Mouse (Mus musculus): ENCODE measurements around the gene Tead2. TPM values are rescaled to one million over a fixed set of nuclear protein-coding genes. Genes with fewer than 3 reads are reported as not detected.
"Not testable (repeated sequence)": the region's sequence is repeated elsewhere in the genome, so short reads cannot be mapped to it uniquely, and the experiment has no call there.

Tead2 gene
- polyA plus RNA-seq, 1 experiment from 2014 or later = 148 TPM

DNA sequence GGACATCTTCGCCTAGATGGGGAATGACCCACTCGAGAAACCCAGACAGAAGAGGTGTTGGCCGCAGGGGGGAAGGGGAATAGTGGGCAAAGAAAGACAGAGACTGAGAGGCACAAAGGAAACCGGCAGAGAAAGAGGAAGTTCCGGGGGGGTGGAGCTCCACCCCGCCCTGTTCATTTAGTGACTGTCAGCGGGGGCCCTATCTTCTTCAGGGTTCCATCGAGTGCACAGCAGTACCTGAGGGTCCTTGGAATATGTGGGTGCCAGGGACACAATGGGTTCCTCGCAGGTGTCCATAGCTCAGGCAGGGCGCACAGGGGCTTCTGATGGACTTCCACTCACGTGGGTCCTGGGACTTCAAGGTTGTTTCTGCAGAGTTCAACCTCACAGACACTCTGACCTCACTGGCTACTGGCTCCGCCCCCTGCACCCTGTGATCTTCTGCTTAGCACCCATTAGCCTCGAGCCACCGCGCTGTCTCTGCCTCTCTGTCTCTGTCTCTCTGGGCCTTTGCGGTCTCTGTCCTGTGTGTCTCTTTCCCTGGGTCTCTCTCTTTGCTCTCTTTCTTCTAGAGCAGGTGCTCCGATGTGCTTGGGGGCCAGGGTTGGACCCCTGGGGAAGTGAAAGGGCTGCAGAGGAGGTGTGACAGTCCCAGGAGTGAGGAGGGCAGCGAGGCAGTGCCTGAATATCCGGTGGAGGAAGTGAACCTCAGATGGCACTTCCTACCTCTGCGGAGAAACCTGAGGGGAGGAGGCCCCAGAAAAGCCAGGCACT lies 23.4 kb downstream of the Tead2 start, which contains the start of gene Cd37:
Gene Cd37 (minus strand): TSS at position 393 of the 774 bp plus-strand sequence.
- no peak within 1 kb of the TSS for H3K27ac ChIP-seq (replicated peaks)
- 0 out of 2 replicates have a peak, but pooled peaks cover 3% of the 10 kb centered on the region for H3K27me3 ChIP-seq
- H3K36me3 ChIP-seq = no peaks in the 10 kb centered on the region
- no peak for ATAC-seq (ENCODE audit: insufficient number of reproducible peaks, low FRiP score, low TSS enrichment, low read depth)
- no peak within 1 kb of the TSS for H3K9ac ChIP-seq
- WGBS = 41% methylated on average over 20 of the region's 20 CpGs
- H3K4me2 ChIP-seq (replicated peaks) = no peak within 1 kb of the TSS
- H3K4me3 ChIP-seq (replicated peaks) = no peak within 1 kb of the TSS
- H3K4me1 ChIP-seq = peaks cover 28% of the 10 kb centered on the region
- no peaks in the 10 kb centered on the region for H3K9me3 ChIP-seq (replicated peaks)

DNA sequence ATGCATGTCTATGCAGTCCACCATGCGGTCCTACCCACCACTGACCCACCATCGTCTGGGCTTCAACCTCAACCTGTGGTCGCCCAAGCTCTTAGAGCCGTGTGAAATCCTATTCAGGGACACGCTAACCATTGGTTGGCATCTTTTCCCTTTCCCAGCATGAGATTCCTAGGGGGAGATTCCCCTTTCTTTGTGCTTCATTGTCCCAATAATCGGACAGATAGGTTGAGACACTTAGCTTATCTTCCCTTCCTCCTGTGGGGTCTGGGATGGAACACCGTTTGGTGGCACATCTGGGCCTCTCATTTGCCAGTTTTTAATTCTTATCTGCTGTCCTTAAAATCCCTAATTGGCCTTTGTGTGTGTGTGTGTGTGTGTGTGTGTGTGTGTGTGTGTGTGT lies 24.6 kb downstream of the Tead2 start:
- H3K36me3 ChIP-seq = no peaks in the 10 kb centered on the region
- no peak for ATAC-seq (ENCODE audit: insufficient number of reproducible peaks, low FRiP score, low TSS enrichment, low read depth)
- WGBS = 88% methylated on average over 7 of the region's 7 CpGs
- H3K4me3 ChIP-seq (replicated peaks) = no peak overlapping the region
- H3K4me2 ChIP-seq (replicated peaks) = no peak overlapping the region
- H3K4me1 ChIP-seq = peaks cover 16% of the 10 kb centered on the region
- H3K9me3 ChIP-seq (replicated peaks) = no peaks in the 10 kb centered on the region
- H3K9ac ChIP-seq = no peak overlapping the region
- no peak overlapping the region for H3K27ac ChIP-seq (replicated peaks)
- 0 out of 2 replicates have a peak, but pooled peaks cover 3% of the 10 kb centered on the region for H3K27me3 ChIP-seq

DNA sequence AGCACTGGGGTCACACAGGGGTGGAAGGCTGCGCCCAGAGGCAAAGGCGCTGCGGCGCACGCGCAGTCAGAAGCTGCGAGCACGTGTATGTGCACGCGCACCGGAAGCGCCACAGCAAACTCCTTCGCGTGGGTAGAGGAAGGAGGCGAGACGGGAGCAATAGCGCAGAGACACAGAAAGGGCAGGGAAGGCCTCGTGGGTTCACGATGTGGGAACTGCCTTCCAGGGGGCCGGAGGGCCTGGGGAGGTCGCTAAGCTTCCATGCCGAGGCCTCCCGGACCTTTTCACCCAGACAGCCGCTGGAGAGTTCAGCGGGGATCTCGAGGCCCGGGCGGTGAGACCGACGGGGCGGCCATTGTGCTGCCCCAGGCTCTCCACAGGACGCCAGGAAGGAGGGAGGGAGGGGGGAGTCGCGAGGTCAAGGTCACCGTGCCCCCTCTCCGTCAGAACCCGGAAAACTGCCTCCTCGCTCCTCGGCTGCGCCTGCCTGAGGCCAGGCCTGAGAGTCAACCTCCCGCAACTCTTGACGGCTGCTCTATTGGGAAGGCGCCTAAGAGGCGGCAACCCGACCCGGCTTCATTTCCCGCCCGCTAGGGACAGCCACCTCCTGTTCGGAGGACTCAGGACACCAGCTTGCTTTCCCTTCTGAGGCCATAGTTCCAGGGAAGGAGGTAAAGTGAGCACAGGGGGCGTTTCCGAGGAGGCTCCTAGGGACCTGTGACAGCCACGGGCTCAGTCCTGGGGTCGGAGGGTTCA lies 25.3 kb downstream of the Tead2 start, which contains the start of gene Slc6a16:
Gene Slc6a16 (plus strand): TSS at position 453 of the 756 bp plus-strand sequence.
- Histone ChIP-seq H3K9me3 (replicated peaks) (no peaks in the 10 kb centered on the region), H3K4me3 (replicated peaks) (peak within 1 kb of the TSS; percentile 30), H3K9ac (no peak within 1 kb of the TSS), H3K36me3 (no peaks in the 10 kb centered on the region), H3K27me3 (0 out of 2 replicates have a peak, but pooled peaks cover 3% of the 10 kb centered on the region), H3K27ac (replicated peaks) (no peak within 1 kb of the TSS), H3K4me1 (peaks cover 9% of the 10 kb centered on the region), H3K4me2 (replicated peaks) (peak within 1 kb of the TSS; percentile 54)
- peak; percentile 36; the same call in 1 of the 2 replicates for ATAC-seq (ENCODE audit: insufficient number of reproducible peaks, low FRiP score, low TSS enrichment, low read depth)
- 9% methylated on average over 53 of the region's 53 CpGs for WGBS

DNA sequence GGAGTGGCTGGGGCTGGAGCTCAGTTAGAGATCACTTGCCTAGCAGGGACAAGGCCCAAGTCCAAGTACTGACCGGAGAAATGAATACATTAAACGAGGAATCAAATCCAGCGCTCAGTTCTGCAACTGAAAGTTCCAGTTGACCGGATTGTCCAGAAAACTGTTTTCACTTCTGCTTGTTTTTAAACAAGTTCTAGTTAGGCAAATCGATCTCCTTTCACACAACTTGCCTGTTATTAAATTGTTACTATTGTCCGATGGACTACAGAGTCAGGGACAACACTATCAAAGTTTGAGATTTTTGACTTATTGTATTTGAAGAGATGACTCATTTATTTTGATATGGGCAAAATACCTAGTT lies 25.8 kb downstream of the Tead2 start:
- H3K9ac ChIP-seq = no peak overlapping the region
- H3K27me3 ChIP-seq = 0 out of 2 replicates have a peak, but pooled peaks cover 3% of the 10 kb centered on the region
- H3K27ac ChIP-seq (replicated peaks) = no peak overlapping the region
- peaks cover 9% of the 10 kb centered on the region for H3K4me1 ChIP-seq
- H3K36me3 ChIP-seq = no peaks in the 10 kb centered on the region
- no peak for ATAC-seq (ENCODE audit: insufficient number of reproducible peaks, low FRiP score, low TSS enrichment, low read depth)
- H3K9me3 ChIP-seq (replicated peaks) = no peaks in the 10 kb centered on the region
- H3K4me2 ChIP-seq (replicated peaks) = peak overlapping the region; percentile 54
- WGBS = 78% methylated on average over 6 of the region's 6 CpGs
- H3K4me3 ChIP-seq (replicated peaks) = peak overlapping the region; percentile 30

DNA sequence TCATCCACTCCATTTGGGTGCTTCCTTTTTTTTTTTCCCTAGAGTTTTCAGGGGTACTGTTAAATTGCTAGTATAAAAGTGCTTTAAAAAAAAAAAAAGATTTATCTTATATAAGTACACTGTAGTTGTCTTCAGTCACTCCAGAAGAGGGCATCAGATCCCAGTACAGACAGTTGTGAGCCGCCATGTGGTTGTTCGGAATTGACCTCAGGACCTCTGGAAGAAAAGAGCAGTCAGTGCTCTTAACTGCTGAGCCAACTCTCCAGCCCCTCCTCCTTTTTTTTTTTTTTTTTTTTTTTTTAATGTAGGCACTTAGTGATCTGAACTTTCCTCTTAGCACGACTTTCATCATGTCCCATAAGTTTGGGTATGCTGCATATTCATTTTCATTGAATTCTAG lies 32.1 kb downstream of the Tead2 start:
- H3K4me2 ChIP-seq (replicated peaks) = no peak overlapping the region
- no peaks in the 10 kb centered on the region for H3K9me3 ChIP-seq (replicated peaks)
- H3K27me3 ChIP-seq = no peaks in the 10 kb centered on the region
- no peak for ATAC-seq (ENCODE audit: insufficient number of reproducible peaks, low FRiP score, low TSS enrichment, low read depth)
- H3K36me3 ChIP-seq = no peaks in the 10 kb centered on the region
- H3K9ac ChIP-seq = no peak overlapping the region
- no peaks in the 10 kb centered on the region for H3K4me1 ChIP-seq
- H3K27ac ChIP-seq (replicated peaks) = no peak overlapping the region
- WGBS = 39% methylated on average over 3 of the region's 3 CpGs
- H3K4me3 ChIP-seq (replicated peaks) = no peak overlapping the region

DNA sequence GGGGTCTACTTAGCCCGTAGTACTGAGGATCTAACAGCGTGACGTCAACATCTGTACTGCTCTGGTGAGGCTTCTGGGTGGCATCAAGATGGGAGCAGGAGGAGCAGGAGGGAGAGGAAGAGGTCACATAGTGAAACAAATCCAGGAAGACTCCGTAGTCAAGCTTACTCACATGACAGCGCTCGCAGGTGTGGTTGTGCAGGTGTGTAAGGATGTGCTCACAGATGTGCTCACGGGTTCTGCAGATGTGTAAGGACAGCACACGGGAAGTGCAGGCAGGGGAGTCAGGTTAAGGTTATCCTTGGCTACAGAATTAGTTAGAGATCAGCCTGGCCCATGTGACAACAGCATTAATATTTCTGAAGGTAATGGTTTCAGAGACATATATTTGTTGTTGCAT lies 38.3 kb downstream of the Tead2 start:
- ATAC-seq (ENCODE audit: insufficient number of reproducible peaks, low FRiP score, low TSS enrichment, low read depth) = no peak
- WGBS = 84% methylated on average over 8 of the region's 8 CpGs
- Histone ChIP-seq H3K4me3 (replicated peaks) (no peak overlapping the region), H3K4me1 (no peaks in the 10 kb centered on the region), H3K27me3 (no peaks in the 10 kb centered on the region), H3K4me2 (replicated peaks) (no peak overlapping the region), H3K9me3 (replicated peaks) (no peaks in the 10 kb centered on the region), H3K27ac (replicated peaks) (no peak overlapping the region), H3K9ac (no peak overlapping the region), H3K36me3 (no peaks in the 10 kb centered on the region)

DNA sequence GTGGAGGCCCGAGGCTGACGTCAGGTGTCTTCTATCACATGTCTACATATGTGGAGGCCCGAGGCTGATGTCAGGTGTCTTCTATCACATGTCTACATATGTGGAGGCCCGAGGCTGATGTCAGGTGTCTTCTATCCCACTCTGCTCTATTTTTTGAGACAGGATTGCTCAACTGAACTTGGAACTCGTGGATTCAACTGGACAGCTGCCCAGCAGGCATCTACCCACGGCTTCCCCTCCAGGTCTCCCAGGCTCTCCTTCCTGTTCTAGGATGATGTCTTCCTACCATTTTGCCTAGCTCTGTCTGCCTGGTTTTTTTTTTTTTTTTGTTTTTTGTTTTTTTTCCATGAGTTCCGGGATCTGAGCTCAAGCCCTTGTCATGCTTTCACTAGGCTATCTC lies 40.3 kb downstream of the Tead2 start:
- not testable (repeated sequence) for ATAC-seq (ENCODE audit: insufficient number of reproducible peaks, low FRiP score, low TSS enrichment, low read depth)
- WGBS = 78% methylated on average over 6 of the region's 7 CpGs

DNA sequence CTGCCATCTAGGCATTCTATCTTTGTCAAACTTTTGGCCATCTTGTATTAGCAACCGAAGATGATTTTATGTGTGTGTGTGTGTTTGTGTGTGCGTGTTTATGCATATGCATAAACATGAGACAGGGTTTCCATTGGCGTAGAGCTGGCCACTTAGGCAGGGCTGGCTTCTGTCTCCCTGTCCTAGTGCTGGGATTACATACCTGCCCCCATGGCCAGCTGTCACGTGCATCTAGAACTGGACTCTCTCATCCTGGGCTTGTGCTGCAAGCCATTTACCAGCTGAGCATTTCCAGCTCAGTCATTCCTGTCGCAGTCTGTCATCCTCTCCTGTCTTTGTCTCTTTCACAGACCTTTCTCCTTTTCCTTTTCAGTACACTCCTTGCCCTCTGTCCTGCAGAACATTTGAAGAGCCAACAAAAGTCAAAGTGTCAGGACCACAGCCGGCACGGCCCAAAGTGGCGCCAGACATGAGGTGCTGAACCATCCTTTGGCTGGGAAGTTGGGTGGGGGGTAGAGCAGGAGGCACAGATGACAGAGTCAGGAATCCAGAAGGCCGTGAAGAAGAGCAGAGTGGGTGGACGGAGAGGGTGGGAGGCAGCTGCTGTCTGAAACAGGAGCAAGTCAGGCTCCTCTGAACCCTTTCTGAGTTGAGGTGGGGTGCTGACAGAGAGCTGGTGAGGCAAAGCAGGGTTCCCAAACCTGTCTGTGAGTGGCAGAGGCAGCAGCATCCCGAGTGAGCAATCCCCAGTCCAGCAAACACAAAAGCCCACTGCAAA lies 41.7 kb downstream of the Tead2 start:
- Histone ChIP-seq H3K36me3 (no peaks in the 10 kb centered on the region), H3K4me2 (replicated peaks) (no peak overlapping the region), H3K4me1 (no peaks in the 10 kb centered on the region), H3K27ac (replicated peaks) (no peak overlapping the region), H3K9me3 (replicated peaks) (no peaks in the 10 kb centered on the region), H3K4me3 (replicated peaks) (no peak overlapping the region), H3K27me3 (no peaks in the 10 kb centered on the region), H3K9ac (no peak overlapping the region)
- no peak for ATAC-seq (ENCODE audit: insufficient number of reproducible peaks, low FRiP score, low TSS enrichment, low read depth)
- 50% methylated on average over 11 of the region's 11 CpGs for WGBS

More for the DNA sequence above, 40.3 kb downstream of the Tead2 start:
- not testable (repeated sequence) for H3K4me2 ChIP-seq (replicated peaks); H3K9me3 ChIP-seq (replicated peaks); H3K4me3 ChIP-seq (replicated peaks); H3K27me3 ChIP-seq; H3K27ac ChIP-seq (replicated peaks); H3K36me3 ChIP-seq; H3K9ac ChIP-seq; H3K4me1 ChIP-seq

DNA sequence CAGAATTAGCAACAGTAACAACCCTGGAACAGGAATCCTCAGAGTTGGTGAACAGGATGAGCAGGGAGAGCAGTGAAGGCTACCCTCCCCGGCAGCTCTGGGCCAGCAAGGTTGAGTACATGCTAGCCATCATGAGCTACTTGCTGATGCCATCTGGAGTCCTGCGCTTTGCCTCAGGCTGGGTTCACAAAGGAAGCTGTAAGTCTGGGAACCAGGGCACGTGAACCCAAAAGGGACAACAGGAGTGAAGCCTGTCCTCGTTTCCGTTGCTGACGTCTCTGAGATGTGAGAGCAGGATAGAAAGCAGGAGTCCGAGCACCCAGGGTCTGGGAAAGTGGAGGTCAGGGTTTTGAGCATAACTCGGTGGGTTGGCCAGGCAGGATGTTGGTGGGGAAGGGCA lies 43.7 kb downstream of the Tead2 start:
- Histone ChIP-seq H3K4me2 (replicated peaks) (no peak overlapping the region), H3K27ac (replicated peaks) (no peak overlapping the region), H3K36me3 (no peaks in the 10 kb centered on the region), H3K9ac (no peak overlapping the region), H3K4me1 (peaks cover 6% of the 10 kb centered on the region; the same call in 1 of the 2 replicates), H3K4me3 (replicated peaks) (no peak overlapping the region), H3K9me3 (replicated peaks) (no peaks in the 10 kb centered on the region), H3K27me3 (no peaks in the 10 kb centered on the region)
- no peak for ATAC-seq (ENCODE audit: insufficient number of reproducible peaks, low FRiP score, low TSS enrichment, low read depth)
- 76% methylated on average over 8 of the region's 8 CpGs for WGBS

DNA sequence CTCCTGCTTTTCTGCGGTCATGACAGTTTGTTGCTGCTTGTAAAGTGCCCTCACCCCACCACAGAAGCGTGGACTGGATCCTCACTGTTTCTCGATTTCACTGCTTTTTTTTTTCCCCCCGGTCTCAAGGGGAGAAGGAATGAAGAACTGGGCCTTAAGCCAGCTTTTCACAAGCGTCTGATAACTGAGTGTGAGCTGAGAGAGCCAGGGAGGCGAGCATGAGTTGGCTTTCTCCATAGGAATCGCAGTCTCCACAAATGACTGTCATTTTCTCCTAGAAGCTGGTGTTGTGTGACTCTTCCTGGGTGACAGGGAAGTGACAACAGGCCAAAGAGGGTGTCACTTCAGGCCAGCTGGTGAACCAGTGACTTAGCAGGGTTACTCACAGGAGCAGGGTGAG lies 46.7 kb downstream of the Tead2 start:
- H3K4me3 ChIP-seq (replicated peaks) = no peak overlapping the region
- H3K27ac ChIP-seq (replicated peaks) = no peak overlapping the region
- no peak overlapping the region for H3K9ac ChIP-seq
- no peaks in the 10 kb centered on the region for H3K36me3 ChIP-seq
- no peaks in the 10 kb centered on the region for H3K27me3 ChIP-seq
- H3K9me3 ChIP-seq (replicated peaks) = no peaks in the 10 kb centered on the region
- WGBS = 52% methylated on average over 7 of the region's 7 CpGs
- ATAC-seq (ENCODE audit: insufficient number of reproducible peaks, low FRiP score, low TSS enrichment, low read depth) = 0 out of 2 replicates have a peak, but pooled peaks have one; percentile 52
- H3K4me1 ChIP-seq = peaks cover 6% of the 10 kb centered on the region; the same call in 1 of the 2 replicates
- no peak overlapping the region for H3K4me2 ChIP-seq (replicated peaks)

Data from embryonic facial prominence, embryonic 15.5 days (tissue).